Mouse (Mus musculus) spleen, adult 18-20 months (tissue): ENCODE data around the gene Slc19a1.

Experiments
- DNase-seq, 2 experiments: peaks; one replicate each; pipeline ENCODE4 v3.0.0; 2022; ENCODE audit warnings: mixed read lengths in 2 of 2

Slc19a1 gene

GRCm38 (mm10) chr10:77033323-77034025 lies 1.4 kb downstream of the Slc19a1 start:
- DNase-seq: no peak

GRCm38 (mm10) chr10:77035487-77035886 lies 3.4 kb downstream of the Slc19a1 start:
- no peak for DNase-seq

- no peak for DNase-seq
Observed at GRCm38 (mm10) chr10:77038579-77039174, 6.6 kb downstream of the Slc19a1 start.

GRCm38 (mm10) chr10:77048196-77048595 lies 16.2 kb downstream of the Slc19a1 start:
- DNase-seq: no peak

GRCm38 (mm10) chr10:77048606-77049005 lies 16.6 kb downstream of the Slc19a1 start:
- DNase-seq: no peak

GRCm38 (mm10) chr10:77056768-77057167 lies 24.7 kb downstream of the Slc19a1 start:
- DNase-seq: no peak

GRCm38 (mm10) chr10:77061426-77061825 lies 29.4 kb downstream of the Slc19a1 start:
- DNase-seq: no peak

GRCm38 (mm10) chr10:77062393-77063010 lies 30.5 kb downstream of the Slc19a1 start:
- DNase-seq: no peak

- DNase-seq: no peak
Observed at GRCm38 (mm10) chr10:77064239-77064638, 32.2 kb downstream of the Slc19a1 start.

GRCm38 (mm10) chr10:77064659-77065058 lies 32.6 kb downstream of the Slc19a1 start:
- DNase-seq: no peak

GRCm38 (mm10) chr10:77068469-77068868 lies 36.4 kb downstream of the Slc19a1 start:
- no peak for DNase-seq

- peak; percentile 32 to 63 for DNase-seq
Observed at GRCm38 (mm10) chr10:77070072-77070471, 38.0 kb downstream of the Slc19a1 start.

- DNase-seq: no peak
Observed at GRCm38 (mm10) chr10:77074276-77074974, 42.4 kb downstream of the Slc19a1 start.

GRCm38 (mm10) chr10:77078456-77078855 lies 46.4 kb downstream of the Slc19a1 start:
- no peak for DNase-seq

- DNase-seq: no peak
Observed at GRCm38 (mm10) chr10:77078961-77079360, 46.9 kb downstream of the Slc19a1 start.

GRCm38 (mm10) chr10:77082453-77082852 lies 50.4 kb downstream of the Slc19a1 start:
- DNase-seq: peak; percentile 12 to 54

GRCm38 (mm10) chr10:77082921-77083320 lies 50.9 kb downstream of the Slc19a1 start:
- no peak for DNase-seq

GRCm38 (mm10) chr10:77084568-77084967 lies 52.5 kb downstream of the Slc19a1 start:
- no peak for DNase-seq

- DNase-seq: no peak
Observed at GRCm38 (mm10) chr10:77089336-77089735, 57.3 kb downstream of the Slc19a1 start.

- no peak for DNase-seq
Observed at GRCm38 (mm10) chr10:77090063-77090462, 58.0 kb downstream of the Slc19a1 start.

GRCm38 (mm10) chr10:77091538-77092097 lies 59.6 kb downstream of the Slc19a1 start:
- DNase-seq: no peak

GRCm38 (mm10) chr10:77093817-77094216 lies 61.8 kb downstream of the Slc19a1 start:
- DNase-seq: no peak

- no peak for DNase-seq
Observed at GRCm38 (mm10) chr10:77095666-77096065, 63.6 kb downstream of the Slc19a1 start.
